Mouse (Mus musculus): ENCODE data around the gene Borcs6. TPM values are rescaled to one million over a fixed set of nuclear protein-coding genes. Genes with fewer than 3 reads are reported as not detected.

Borcs6 gene
- polyA plus RNA-seq, 1 experiment, result 16.0 TPM

GRCm38 (mm10) chr11:69109032-69109900 lies 49.7 kb downstream of the Borcs6 start:
- WGBS, result 88% methylated on average over 13 of the region's 13 CpGs
- no peak for DNase-seq (ENCODE audit: low read depth, low spot score)

- 3% methylated on average over 30 of the region's 30 CpGs for WGBS
- no peak for DNase-seq (ENCODE audit: low read depth, low spot score)
Observed at GRCm38 (mm10) chr11:69110319-69111046, 51.0 kb downstream of the Borcs6 start.

Other genes starting within 250 kb of the Borcs6 start
- 31.3 and 33.9 TPM in 2 replicates for gene Ndel1, start 187.9 kb upstream of the Borcs6 start, polyA plus RNA-seq (2012; rRNA removed)
- gene Rnf222, start 171.2 kb upstream of the Borcs6 start, polyA plus RNA-seq (2012; rRNA removed), result not detected in 2 replicates
- gene Rpl26, start 158.1 kb upstream of the Borcs6 start, polyA plus RNA-seq (2012; rRNA removed), result 1,642 and 1,727 TPM in 2 replicates
- gene Odf4, start 132.6 kb upstream of the Borcs6 start, polyA plus RNA-seq (2012; rRNA removed), result not detected in 2 replicates
- 6.0 and 8.9 TPM in 2 replicates for gene Arhgef15, start 102.2 kb upstream of the Borcs6 start, polyA plus RNA-seq (2012; rRNA removed)
- gene Slc25a35, start 91.6 kb upstream of the Borcs6 start, polyA plus RNA-seq (2012; rRNA removed), result 26.2 and 29.9 TPM in 2 replicates
- gene Rangrf, start 84.5 kb upstream of the Borcs6 start, polyA plus RNA-seq (2012; rRNA removed), result 73.5 and 88.5 TPM in 2 replicates
- gene Pfas, start 51.3 kb upstream of the Borcs6 start, polyA plus RNA-seq (2012; rRNA removed), result 10.1 and 16.2 TPM in 2 replicates
- 27.5 and 32.0 TPM in 2 replicates for gene Ctc1, start 43.8 kb upstream of the Borcs6 start, polyA plus RNA-seq (2012; rRNA removed)
- 47.0 and 50.8 TPM in 2 replicates for gene Aurkb, start 14.1 kb upstream of the Borcs6 start, polyA plus RNA-seq (2012; rRNA removed)
- gene Tmem107, start 11.1 kb downstream of the Borcs6 start, polyA plus RNA-seq (2012; rRNA removed), result 25.6 and 33.7 TPM in 2 replicates
- gene Vamp2, start 28.8 kb downstream of the Borcs6 start, polyA plus RNA-seq (2012; rRNA removed), result 44.0 and 67.8 TPM in 2 replicates
- gene Per1, start 35.5 kb downstream of the Borcs6 start, polyA plus RNA-seq (2012; rRNA removed), result 6.1 and 13.9 TPM in 2 replicates
- 0.07 and 0.15 TPM in 2 replicates for gene Hes7, start 60.7 kb downstream of the Borcs6 start, polyA plus RNA-seq (2012; rRNA removed)
- gene 9130213A22Rik, start 62.9 kb downstream of the Borcs6 start, polyA plus RNA-seq (2012; rRNA removed), result 0.14 and 0.25 TPM in 2 replicates
- 0.36 and 0.62 TPM in 2 replicates for gene Aloxe3, start 66.2 kb downstream of the Borcs6 start, polyA plus RNA-seq (2012; rRNA removed)
- gene Alox12b, start 97.3 kb downstream of the Borcs6 start, polyA plus RNA-seq (2012; rRNA removed), result 0.06 TPM in 1 of 2 replicates, not detected in the other
- gene Alox8, start 138.1 kb downstream of the Borcs6 start, polyA plus RNA-seq (2012; rRNA removed), result 0.04 TPM in 1 of 2 replicates, not detected in the other
- not detected in 2 replicates for gene Gucy2e, start 177.3 kb downstream of the Borcs6 start, polyA plus RNA-seq (2012; rRNA removed)

Data from large intestine, adult 2 months (tissue).